Mouse (Mus musculus) brain, embryonic 14.5 days (tissue): ENCODE measurements around the gene Dcx.

Source experiments
- CTCF ChIP-seq: fragments of 200-500 bp; IDR thresholded peaks from 2 replicates; pipeline ENCODE4 v1.5.1; 2012; ENCODE audit warnings: inconsistent platforms, mild to moderate bottlenecking, moderate library complexity, borderline replicate concordance; ENCODE audit not compliant: insufficient read depth, insufficient read length; ENCODE audit errors: extremely low read depth
- POLR2A ChIP-seq: fragments of 200-500 bp; IDR thresholded peaks from 2 replicates; pipeline ENCODE4 v1.6.1; 2012; ENCODE audit warnings: mild to moderate bottlenecking, inconsistent platforms, borderline replicate concordance; ENCODE audit not compliant: poor library complexity, insufficient read depth, insufficient read length, severe bottlenecking; ENCODE audit errors: extremely low read depth

DNA sequence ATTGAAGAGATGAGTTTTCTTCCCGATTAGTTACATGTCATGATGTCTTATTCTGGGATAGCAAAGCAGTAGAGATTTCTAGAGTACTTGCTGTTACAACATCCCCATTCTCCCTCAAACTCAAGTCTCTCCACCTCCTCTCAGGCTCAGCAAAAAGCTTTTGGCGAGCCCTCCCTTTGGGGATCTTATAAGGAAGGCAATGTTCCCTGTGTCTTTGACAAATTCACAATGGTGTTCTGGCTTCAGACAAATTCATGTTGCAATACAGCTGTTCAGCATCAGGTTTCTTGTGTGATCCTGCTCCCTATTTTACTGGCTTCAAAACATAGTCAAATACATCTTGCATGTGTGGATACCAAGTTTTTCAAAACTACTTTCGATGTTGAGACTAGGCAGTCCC is 53.5 kb downstream of the Dcx start:
- TF ChIP-seq POLR2A: no peak
- no peak for TF ChIP-seq CTCF
